Mouse (Mus musculus) megakaryocyte progenitor cell, adult 5-6 weeks (primary cell): ENCODE measurements at regions not wholly inside any gene's neighbourhood (a gene's known extent, or its start where the extent isn't known, plus 50 kb on each side); places are given as distances from the start of the nearest gene placed in this dataset.

Source experiments
- ATAC-seq: replicated peaks from 2 replicates; pipeline ENCODE4 v1.8.0; 2016; ENCODE audit warnings: mild to moderate bottlenecking, moderate TSS enrichment, inconsistent platforms; ENCODE audit not compliant: poor library complexity

- no peak for ATAC-seq
Measured at GRCm38 (mm10) chr10:100685748-100686147, 95.5 kb downstream of the 1700017N19Rik start.

- ATAC-seq: peak; percentile 37
Measured at GRCm38 (mm10) chr10:100695944-100696343, 105.7 kb downstream of the 1700017N19Rik start.

GRCm38 (mm10) chr10:100699206-100699605, 108.9 kb downstream of the 1700017N19Rik start:
- ATAC-seq: no peak

GRCm38 (mm10) chr10:100700281-100701205, 110.3 kb downstream of the 1700017N19Rik start:
- ATAC-seq: 0 out of 2 replicates have a peak, but pooled peaks have one; percentile 26

- peak; percentile 82 for ATAC-seq
Measured at GRCm38 (mm10) chr10:100701938-100702337, 111.7 kb downstream of the 1700017N19Rik start.

GRCm38 (mm10) chr10:100716084-100716667, 125.9 kb downstream of the 1700017N19Rik start:
- ATAC-seq: peak; percentile 68

GRCm38 (mm10) chr10:100718574-100718973, 128.3 kb downstream of the 1700017N19Rik start:
- ATAC-seq: no peak

- ATAC-seq: no peak
Measured at GRCm38 (mm10) chr10:100741269-100741668, 151.0 kb downstream of the 1700017N19Rik start.

- peak; percentile 95 for ATAC-seq
Measured at GRCm38 (mm10) chr10:100742065-100742464, 151.8 kb downstream of the 1700017N19Rik start.

GRCm38 (mm10) chr10:100746151-100746550, 155.9 kb downstream of the 1700017N19Rik start:
- ATAC-seq: no peak

- no peak for ATAC-seq
Measured at GRCm38 (mm10) chr10:100754957-100755356, 164.7 kb downstream of the 1700017N19Rik start.

GRCm38 (mm10) chr10:100774252-100774651, 184.0 kb downstream of the 1700017N19Rik start:
- ATAC-seq: no peak

GRCm38 (mm10) chr10:100792166-100792565, 201.9 kb downstream of the 1700017N19Rik start:
- ATAC-seq: no peak

- no peak for ATAC-seq
Measured at GRCm38 (mm10) chr10:100792569-100792968, 202.3 kb downstream of the 1700017N19Rik start.

- no peak for ATAC-seq
Measured at GRCm38 (mm10) chr10:100795215-100795972, 205.1 kb downstream of the 1700017N19Rik start.

- ATAC-seq: peak; percentile 44
Measured at GRCm38 (mm10) chr10:100811639-100812038, 221.4 kb downstream of the 1700017N19Rik start.

- ATAC-seq: peak; percentile 87
Measured at GRCm38 (mm10) chr10:100834794-100835193, 244.5 kb downstream of the 1700017N19Rik start.

- ATAC-seq: peak; percentile 68
Measured at GRCm38 (mm10) chr10:100853213-100853612, 262.9 kb downstream of the 1700017N19Rik start.

GRCm38 (mm10) chr10:100856509-100856908, 266.2 kb downstream of the 1700017N19Rik start:
- no peak for ATAC-seq

- no peak for ATAC-seq
Measured at GRCm38 (mm10) chr10:100865501-100866181, 275.4 kb downstream of the 1700017N19Rik start.
